Mouse (Mus musculus) liver, embryonic 13.5 days (tissue): ENCODE results near the gene Scamp2. TPM values are rescaled to one million over a fixed set of nuclear protein-coding genes. Genes with fewer than 3 reads are reported as not detected.

ENCODE experiments used
- ATAC-seq: fragments of 200-750 bp; cut with Nextera tagmentation; 2 replicates; pipeline ENCODE4 v1.8.0; 2017; ENCODE audit warnings: low read depth, mild to moderate bottlenecking, moderate number of reproducible peaks, moderate library complexity
- DNase-seq: peaks from one replicate; pipeline ENCODE4 v3.0.0; 2022
- H3K27ac ChIP-seq: fragments of 300-500 bp; sonication (generic); 2 replicates; pipeline ENCODE4 v1.5.1; 2015; ENCODE audit warnings: moderate library complexity, mild to moderate bottlenecking, inconsistent platforms
- H3K27me3 ChIP-seq: fragments of 300-500 bp; sonication (generic); 2 replicates; pipeline ENCODE4 v1.6.1; 2015; ENCODE audit warnings: mild to moderate bottlenecking, inconsistent platforms
- H3K36me3 ChIP-seq: fragments of 300-500 bp; sonication (generic); 2 replicates; pipeline ENCODE4 v1.6.1; 2015; ENCODE audit warnings: mild to moderate bottlenecking, inconsistent platforms
- H3K4me1 ChIP-seq: fragments of 300-500 bp; sonication (generic); replicated peaks from 2 replicates; pipeline ENCODE4 v1.6.1; 2015; ENCODE audit warnings: inconsistent platforms
- H3K4me2 ChIP-seq: fragments of 300-500 bp; sonication (generic); 2 replicates; pipeline ENCODE4 v1.6.1; 2015; ENCODE audit warnings: inconsistent platforms, mild to moderate bottlenecking, moderate library complexity
- H3K4me3 ChIP-seq: fragments of 300-500 bp; sonication (generic); replicated peaks from 2 replicates; pipeline ENCODE4 v1.5.1; 2015; ENCODE audit warnings: mild to moderate bottlenecking, inconsistent platforms
- H3K9ac ChIP-seq: fragments of 300-500 bp; sonication (generic); 2 replicates; pipeline ENCODE4 v1.6.1; 2015; ENCODE audit warnings: mild to moderate bottlenecking, inconsistent platforms
- H3K9me3 ChIP-seq: fragments of 300-500 bp; sonication (generic); replicated peaks from 2 replicates; pipeline ENCODE4 v1.6.1; 2016; ENCODE audit warnings: inconsistent platforms
- WGBS: fragments of 180-500 bp; shearing (Covaris S2); methylation state at CpG from one replicate; pipeline ENCODE4 v1.1.7; 2015; ENCODE audit not compliant: insufficient replicate concordance; 5-methylcytosine and 5-hydroxymethylcytosine counted together
- polyA plus RNA-seq: library from polyadenylated mRNA; unstranded; fragments of >200 nt; fragmentation: Nextera tagmentation; extraction: Ambion mirVana; gene quantifications from 2 replicates; pipeline ENCODE4 v1.2.1, GENCODE M21; 2015

Scamp2 gene
- 26.9 and 27.6 TPM in 2 replicates for polyA plus RNA-seq

DNA sequence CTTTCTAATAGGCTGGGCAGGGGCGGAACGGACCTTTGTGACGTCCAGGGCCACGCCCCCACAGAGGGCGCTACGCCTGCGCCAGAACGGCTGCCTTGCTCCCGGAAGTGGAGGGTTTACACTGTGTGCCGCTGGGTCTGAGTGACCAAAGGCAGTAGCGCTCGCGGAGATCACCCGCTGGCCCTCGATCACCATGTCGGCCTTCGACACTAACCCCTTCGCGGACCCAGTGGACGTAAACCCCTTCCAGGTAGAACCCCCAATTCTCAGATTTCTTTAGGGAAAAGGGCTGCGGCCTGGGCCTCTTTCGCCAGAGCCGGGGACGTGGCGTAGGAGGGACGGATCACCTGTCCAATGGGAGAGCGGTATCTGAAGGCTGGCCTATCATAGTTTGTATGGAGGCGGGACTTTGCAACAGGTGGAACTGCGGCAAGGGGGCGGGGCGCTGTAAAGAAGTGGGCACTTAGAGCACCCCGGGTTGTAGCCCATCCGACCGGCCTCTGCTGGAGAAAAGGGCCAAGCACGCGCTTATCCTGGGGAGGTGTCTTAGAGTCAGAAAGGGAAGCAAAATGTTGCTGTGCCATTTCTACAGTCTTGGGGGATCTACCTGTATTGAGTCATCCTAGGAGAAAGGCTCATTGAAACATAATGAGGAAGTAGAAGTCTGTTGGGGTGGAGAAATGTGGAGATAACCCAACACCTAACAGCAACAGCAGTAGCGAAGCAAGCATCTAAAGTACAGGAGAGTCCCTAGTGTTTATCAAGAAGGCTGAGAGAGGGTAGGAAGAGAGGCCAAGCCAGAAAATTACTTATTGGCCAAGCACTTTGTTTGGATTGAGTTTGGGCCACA lies at the start of gene Scamp2:
Gene Scamp2 (plus strand): TSS at position 83 of the 850 bp plus-strand sequence.
- no peaks in the 10 kb centered on the region for H3K36me3 ChIP-seq
- no peaks in the 10 kb centered on the region for H3K27me3 ChIP-seq
- H3K4me2 ChIP-seq: peak within 1 kb of the TSS; percentile 81
- peak within 1 kb of the TSS; percentile 62; the same call in 1 of the 2 replicates for H3K27ac ChIP-seq
- peak within 1 kb of the TSS; percentile 75 for H3K9ac ChIP-seq
- no peaks in the 10 kb centered on the region for H3K9me3 ChIP-seq
- peaks cover 41% of the 10 kb centered on the region for H3K4me1 ChIP-seq
- H3K4me3 ChIP-seq: peak within 1 kb of the TSS; percentile 73
- DNase-seq (peak; percentile 90), ATAC-seq (peak; percentile 99)
- WGBS: under 1% methylated on average over 37 of the region's 37 CpGs

DNA sequence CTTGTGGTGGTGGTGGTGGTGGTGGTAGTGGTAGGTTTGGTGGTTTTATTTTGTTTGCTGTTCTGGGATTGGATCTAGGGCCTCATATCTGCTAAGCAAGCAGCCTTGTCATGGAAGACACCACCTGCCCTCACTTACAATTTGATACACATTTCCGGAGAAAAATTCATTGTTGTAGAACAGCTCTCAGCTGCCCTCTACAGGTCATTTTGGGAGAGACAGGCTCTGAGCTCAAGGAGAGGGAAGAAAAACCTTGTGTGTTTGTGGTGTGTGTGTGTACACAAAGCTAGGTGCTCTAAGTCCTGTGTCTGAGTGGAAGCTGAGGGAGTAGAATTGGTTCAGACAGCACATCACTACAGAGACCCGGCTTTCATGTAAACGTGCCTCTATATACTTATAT lies 43.6 kb upstream of the Scamp2 start:
- ATAC-seq (no peak), DNase-seq (peak; percentile 51)
- Histone ChIP-seq H3K4me2 (no peak overlapping the region), H3K9me3 (no peaks in the 10 kb centered on the region), H3K9ac (no peak overlapping the region), H3K27me3 (peaks cover 6% of the 10 kb centered on the region; the same call in 1 of the 2 replicates), H3K4me1 (peaks cover 11% of the 10 kb centered on the region), H3K27ac (no peak overlapping the region), H3K36me3 (no peaks in the 10 kb centered on the region), H3K4me3 (no peak overlapping the region)
- 4% methylated on average over 3 of the region's 3 CpGs for WGBS

DNA sequence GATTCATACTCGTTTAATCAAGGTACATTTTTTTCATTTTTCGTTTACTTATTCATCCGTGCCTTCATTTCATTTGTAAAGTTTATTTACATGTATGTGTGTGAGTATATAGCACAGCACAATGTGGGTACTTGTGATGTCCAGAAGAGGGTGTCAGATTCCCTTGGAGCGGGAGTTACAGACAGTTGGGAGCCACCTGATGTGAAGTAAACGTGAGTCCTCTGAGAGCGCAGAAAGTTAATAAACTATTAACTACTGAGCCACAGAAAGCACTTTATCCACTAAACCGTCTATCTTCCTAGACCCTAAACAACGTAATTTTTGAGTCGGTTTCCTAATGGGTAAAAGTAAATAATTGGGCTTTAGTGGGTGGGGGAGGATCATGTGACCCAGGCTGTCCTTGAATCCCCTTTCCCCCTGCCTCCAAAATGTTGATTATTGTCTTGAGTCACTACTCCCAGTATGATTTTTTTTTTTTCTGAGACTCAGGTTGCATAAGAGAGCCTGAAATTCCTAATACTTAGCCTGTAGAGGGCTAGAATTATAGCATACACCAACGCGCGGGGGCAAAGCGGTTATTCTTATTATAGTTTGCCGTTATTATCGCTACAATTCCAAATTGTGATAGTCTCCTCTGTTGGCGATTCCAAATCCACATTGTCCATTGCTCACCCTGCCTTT lies 40.2 kb upstream of the Scamp2 start:
- Histone ChIP-seq H3K4me1 (peaks cover 43% of the 10 kb centered on the region), H3K4me3 (peak overlapping the region; percentile 93), H3K9ac (peak overlapping the region; percentile 69), H3K9me3 (no peaks in the 10 kb centered on the region), H3K4me2 (peak overlapping the region; percentile 82), H3K36me3 (no peaks in the 10 kb centered on the region), H3K27me3 (no peaks in the 10 kb centered on the region), H3K27ac (peak overlapping the region; percentile 64)
- 26% methylated on average over 16 of the region's 16 CpGs for WGBS
- ATAC-seq (peak; percentile 10), DNase-seq (no peak)

DNA sequence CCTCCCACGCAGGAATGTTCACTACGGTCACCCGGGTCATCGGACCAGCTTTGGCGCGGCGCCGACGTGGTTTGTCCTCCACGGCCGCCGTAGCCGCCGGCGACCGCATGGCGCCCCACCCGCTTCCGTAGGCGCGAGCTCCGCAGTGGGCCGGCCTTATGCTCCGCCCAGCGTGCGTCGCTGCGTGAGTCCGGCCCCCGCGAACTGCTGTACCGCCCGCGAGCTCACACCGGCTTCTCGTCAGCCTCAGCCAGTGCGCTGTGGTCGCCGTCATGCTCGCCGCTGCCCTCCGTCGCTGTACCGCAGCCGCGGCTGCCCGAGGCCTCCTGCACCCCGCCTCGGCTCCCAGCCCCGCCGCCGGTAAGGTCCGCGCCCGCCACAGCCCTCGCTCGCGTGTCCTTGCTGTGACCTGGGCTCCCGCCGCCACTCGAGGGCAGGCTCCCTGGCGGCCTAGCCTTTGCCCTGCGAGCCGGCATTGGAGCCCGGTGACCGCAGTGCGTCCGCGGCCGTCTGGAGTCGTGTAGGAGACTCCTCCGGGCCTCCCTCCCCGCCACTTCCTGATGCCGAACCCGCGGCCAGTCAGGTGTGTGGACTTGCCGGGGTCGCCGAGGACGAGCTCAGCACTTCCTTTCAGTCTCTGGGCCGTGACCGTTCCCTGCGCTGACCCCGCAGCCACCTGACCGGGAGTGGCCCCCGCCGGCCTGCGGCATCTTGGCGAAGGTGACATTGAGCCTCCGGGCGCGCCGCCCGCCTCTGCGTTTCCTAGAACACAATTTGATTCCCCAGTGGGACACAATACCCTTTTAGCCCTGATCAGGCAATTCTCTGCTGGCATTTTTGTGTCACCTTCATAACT lies 39.5 kb upstream of the Scamp2 start, which contains the start of gene Cox5a:
Gene Cox5a (plus strand): TSS at position 219 of the 856 bp plus-strand sequence.
- H3K9ac ChIP-seq: peak within 1 kb of the TSS; percentile 98
- peak within 1 kb of the TSS; percentile 82 for H3K4me2 ChIP-seq
- under 1% methylated on average over 94 of the region's 95 CpGs for WGBS
- H3K27me3 ChIP-seq: no peaks in the 10 kb centered on the region
- H3K27ac ChIP-seq: peak within 1 kb of the TSS; percentile 97
- DNase-seq: peak; percentile 89
- peaks cover 49% of the 10 kb centered on the region for H3K4me1 ChIP-seq
- H3K36me3 ChIP-seq: no peaks in the 10 kb centered on the region
- peak; percentile 98 for ATAC-seq
- H3K4me3 ChIP-seq: peak within 1 kb of the TSS; percentile 93
- H3K9me3 ChIP-seq: no peaks in the 10 kb centered on the region

DNA sequence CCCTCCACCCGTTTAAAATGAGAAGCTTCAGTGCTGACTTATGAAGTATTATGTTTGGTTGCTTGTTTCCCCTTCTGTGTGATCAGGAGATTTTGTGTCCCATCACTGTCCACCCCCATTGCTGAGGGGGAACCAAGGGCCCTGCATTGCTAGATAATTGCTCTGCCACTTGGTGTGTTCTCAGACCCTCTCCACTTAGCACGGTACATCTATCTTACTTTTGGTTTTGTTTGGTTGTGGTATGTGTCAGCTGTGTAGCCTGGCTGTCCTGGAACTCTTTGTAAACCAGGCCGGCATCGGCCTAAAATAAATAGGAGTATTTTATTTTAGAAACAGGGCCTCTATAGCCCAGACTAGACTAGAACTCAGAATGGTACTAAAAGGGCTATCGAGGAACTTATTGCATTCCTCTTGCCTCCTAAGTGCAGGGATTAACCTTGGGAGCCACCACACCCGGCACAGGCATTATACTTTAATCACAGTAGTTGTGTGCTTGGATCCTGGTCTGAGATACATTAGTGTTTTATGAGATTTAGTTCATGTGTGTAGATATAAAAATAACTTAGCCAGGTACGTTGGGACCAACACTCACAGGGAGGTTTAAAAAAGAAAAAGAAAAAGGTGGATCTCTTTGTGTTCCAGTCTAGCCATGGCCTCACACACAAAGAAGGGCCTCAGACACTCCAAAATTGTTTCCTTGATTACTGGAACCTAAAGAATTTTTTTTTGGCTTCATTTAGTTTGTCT lies 38.5 kb upstream of the Scamp2 start:
- peak overlapping the region; percentile 82 for H3K4me2 ChIP-seq
- H3K9ac ChIP-seq: peak overlapping the region; percentile 98
- H3K27ac ChIP-seq: peak overlapping the region; percentile 97
- H3K4me3 ChIP-seq: peak overlapping the region; percentile 93
- peaks cover 55% of the 10 kb centered on the region for H3K4me1 ChIP-seq
- no peaks in the 10 kb centered on the region for H3K36me3 ChIP-seq
- 30% methylated on average over 7 of the region's 7 CpGs for WGBS
- DNase-seq (no peak), ATAC-seq (no peak)
- H3K27me3 ChIP-seq: no peaks in the 10 kb centered on the region
- H3K9me3 ChIP-seq: no peaks in the 10 kb centered on the region

DNA sequence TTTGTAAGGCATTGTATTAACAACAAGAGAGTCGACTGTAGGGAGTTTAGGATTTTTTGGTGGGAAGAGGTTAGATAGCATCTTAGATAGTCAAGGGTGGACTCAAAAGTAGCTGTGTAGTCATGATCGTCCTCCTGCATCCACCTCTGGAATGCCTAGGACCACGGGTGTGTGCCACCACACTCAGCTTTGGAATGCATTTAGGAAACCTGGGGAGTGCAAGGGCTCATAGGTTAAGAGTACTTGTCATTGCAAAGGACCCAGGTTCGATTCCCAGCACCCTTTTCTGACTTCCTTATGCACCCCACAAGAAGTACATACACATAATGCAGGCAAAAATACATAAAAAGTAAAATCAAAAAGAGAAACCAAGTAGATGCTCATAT lies 37.9 kb upstream of the Scamp2 start:
- Histone ChIP-seq H3K9me3 (no peaks in the 10 kb centered on the region), H3K9ac (peak overlapping the region; percentile 98), H3K4me1 (peaks cover 55% of the 10 kb centered on the region), H3K27ac (peak overlapping the region; percentile 97; the same call in 1 of the 2 replicates), H3K36me3 (no peaks in the 10 kb centered on the region), H3K4me2 (peak overlapping the region; percentile 82), H3K4me3 (peak overlapping the region; percentile 93), H3K27me3 (no peaks in the 10 kb centered on the region)
- ATAC-seq: no peak
- WGBS: 55% methylated on average over 4 of the region's 4 CpGs
- no peak for DNase-seq

DNA sequence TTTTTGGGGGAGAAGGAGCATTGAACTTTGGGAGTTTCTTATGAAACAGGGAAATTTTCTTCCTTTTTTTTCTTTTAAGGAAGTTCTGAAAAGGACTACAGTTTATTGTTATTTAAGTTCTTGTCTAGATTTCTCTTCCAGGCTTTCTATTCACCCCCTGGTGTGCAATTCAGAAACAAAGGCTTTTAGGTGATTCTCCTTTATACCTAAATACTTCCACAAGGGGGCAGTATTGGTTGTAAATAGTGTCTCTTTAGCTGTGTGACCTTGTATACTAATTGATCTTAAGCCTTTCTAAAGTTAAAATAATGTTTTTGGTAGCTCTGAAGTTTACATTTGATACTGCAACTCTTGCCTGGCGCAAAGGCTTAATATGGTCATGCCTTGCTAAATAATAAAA lies 37.0 kb upstream of the Scamp2 start:
- H3K4me2 ChIP-seq: no peak overlapping the region
- ATAC-seq (no peak), DNase-seq (no peak)
- 59% methylated on average over 1 of the region's 1 CpGs for WGBS
- H3K9me3 ChIP-seq: no peaks in the 10 kb centered on the region
- H3K4me1 ChIP-seq: peaks cover 55% of the 10 kb centered on the region
- H3K27ac ChIP-seq: no peak overlapping the region
- H3K9ac ChIP-seq: no peak overlapping the region
- H3K27me3 ChIP-seq: no peaks in the 10 kb centered on the region
- H3K36me3 ChIP-seq: 0 out of 2 replicates have a peak, but pooled peaks cover 3% of the 10 kb centered on the region
- no peak overlapping the region for H3K4me3 ChIP-seq

DNA sequence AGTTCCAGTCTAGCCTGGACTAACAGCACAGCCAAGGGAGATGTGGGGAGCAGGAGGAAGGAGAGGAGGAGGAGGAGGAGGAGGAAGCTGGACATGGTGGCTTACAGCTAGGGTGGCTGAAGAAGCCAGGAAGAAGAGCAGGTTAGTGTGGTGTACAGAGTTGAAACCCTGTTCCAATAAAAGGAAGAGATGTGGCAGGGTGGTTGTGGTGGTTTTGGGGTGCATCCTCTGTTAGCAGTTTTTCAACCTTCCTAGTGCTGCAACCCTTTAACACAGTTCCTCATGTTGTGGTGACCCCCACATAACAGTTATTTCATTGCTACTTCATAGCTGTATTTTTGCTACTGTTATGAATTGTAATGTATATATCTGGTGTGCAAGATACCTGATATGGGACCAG lies 36.3 kb upstream of the Scamp2 start:
- no peaks in the 10 kb centered on the region for H3K9me3 ChIP-seq
- peaks cover 10% of the 10 kb centered on the region; the same call in 1 of the 2 replicates for H3K36me3 ChIP-seq
- DNase-seq: no peak
- no peaks in the 10 kb centered on the region for H3K27me3 ChIP-seq
- no peak overlapping the region for H3K27ac ChIP-seq
- H3K4me1 ChIP-seq: peaks cover 55% of the 10 kb centered on the region
- H3K4me2 ChIP-seq: no peak overlapping the region
- no peak for ATAC-seq
- H3K4me3 ChIP-seq: no peak overlapping the region
- no peak overlapping the region for H3K9ac ChIP-seq

DNA sequence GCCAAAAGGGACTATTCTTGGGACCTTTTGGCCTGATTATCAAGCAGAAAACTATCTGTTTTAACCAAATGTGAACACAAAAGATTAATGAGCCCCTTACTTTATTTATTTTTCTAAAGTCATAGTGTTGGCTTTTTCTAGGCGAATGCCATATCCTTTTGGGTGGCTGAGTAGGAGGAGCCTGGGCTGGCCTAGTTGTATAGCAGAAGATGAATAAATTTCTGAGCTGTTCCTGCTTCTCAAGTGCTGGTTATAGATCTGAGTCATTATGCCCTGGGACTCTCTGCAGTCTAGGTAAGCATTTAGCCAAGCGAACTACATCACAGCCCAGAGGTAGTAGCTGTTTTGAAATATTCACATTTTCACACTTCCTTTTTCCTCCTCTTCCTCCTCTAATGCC lies 35.2 kb upstream of the Scamp2 start:
- Histone ChIP-seq H3K27me3 (no peaks in the 10 kb centered on the region), H3K9me3 (no peaks in the 10 kb centered on the region), H3K36me3 (peaks cover 19% of the 10 kb centered on the region; the same call in 1 of the 2 replicates), H3K9ac (no peak overlapping the region), H3K4me1 (peaks cover 52% of the 10 kb centered on the region), H3K27ac (0 out of 2 replicates have a peak overlapping the region, but pooled peaks have one; percentile 24), H3K4me3 (no peak overlapping the region), H3K4me2 (no peak overlapping the region)
- DNase-seq: no peak
- ATAC-seq: no peak
- 74% methylated on average over 2 of the region's 2 CpGs for WGBS

DNA sequence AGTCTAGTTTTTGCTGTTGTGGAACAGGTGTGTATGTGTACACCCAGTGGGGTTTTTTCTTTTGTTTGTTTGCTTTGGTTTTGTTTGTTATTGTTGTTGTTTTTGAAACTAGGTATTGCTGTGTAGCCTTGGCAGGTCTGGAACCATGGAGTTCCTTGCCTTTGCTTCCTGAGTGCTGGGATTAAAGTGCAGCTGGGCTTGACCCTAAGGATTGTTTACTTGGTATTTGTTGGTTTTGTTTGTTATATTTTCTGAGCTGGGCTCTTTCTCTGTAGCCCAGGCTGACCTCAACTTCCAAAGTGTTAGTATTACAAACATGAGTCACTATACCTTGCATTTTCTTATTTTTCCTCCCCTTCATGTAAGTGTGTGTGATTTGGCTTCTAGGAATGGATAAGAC lies 34.3 kb upstream of the Scamp2 start:
- Histone ChIP-seq H3K4me3 (no peak overlapping the region), H3K4me2 (no peak overlapping the region), H3K36me3 (peaks cover 25% of the 10 kb centered on the region), H3K27me3 (no peaks in the 10 kb centered on the region), H3K27ac (no peak overlapping the region), H3K9ac (no peak overlapping the region), H3K4me1 (peaks cover 51% of the 10 kb centered on the region), H3K9me3 (no peaks in the 10 kb centered on the region)
- ATAC-seq: no peak
- no peak for DNase-seq
